Mouse (Mus musculus): ENCODE measurements around the gene Ang5. TPM values are rescaled to one million over a fixed set of nuclear protein-coding genes. Genes with fewer than 3 reads are reported as not detected.

Ang5 gene
- not detected for polyA plus RNA-seq (2017; shearing (Covaris generic))

GRCm38 (mm10) chr14:43956769-43957168 is at the start of gene Ang5:
Ang5 (plus strand) TSS chr14:43957069.

GRCm38 (mm10) chr14:43923459-43923858 is 33.4 kb upstream of the Ang5 start, which contains the start of gene Ear10:
Ear10 (minus strand) TSS chr14:43923559.

GRCm38 (mm10) chr14:43924688-43925403 is 32.0 kb upstream of the Ang5 start, which contains the start of gene Gm8113:
Gm8113 (plus strand) TSS chr14:43925390.

GRCm38 (mm10) chr14:44002169-44002568 is 45.3 kb downstream of the Ang5 start, which contains the start of gene Ang6:
Ang6 (minus strand) TSS chr14:44002269.

Other genes with a start within 250 kb of the Ang5 start
- not detected for gene Gm16506, start 229.6 kb upstream of the Ang5 start, polyA plus RNA-seq (2017; shearing (Covaris generic))
- gene Gm6526, start 209.2 kb upstream of the Ang5 start, polyA plus RNA-seq (2017; shearing (Covaris generic)), result not detected
- gene Gm8180, start 172.3 kb upstream of the Ang5 start, polyA plus RNA-seq (2017; shearing (Covaris generic)), result not detected
- not detected for gene Ear1, start 81.6 kb upstream of the Ang5 start, polyA plus RNA-seq (2017; shearing (Covaris generic))
- gene Ear10, start 33.5 kb upstream of the Ang5 start, polyA plus RNA-seq (2017; shearing (Covaris generic)), result not detected
- gene Gm8113, start 31.7 kb upstream of the Ang5 start, polyA plus RNA-seq (2017; shearing (Covaris generic)), result 0.17 TPM
- gene Ang6, start 45.2 kb downstream of the Ang5 start, polyA plus RNA-seq (2017; shearing (Covaris generic)), result not detected
- gene Ear2, start 145.6 kb downstream of the Ang5 start, polyA plus RNA-seq (2017; shearing (Covaris generic)), result 0.50 TPM
- gene Gm3327, start 166.8 kb downstream of the Ang5 start, polyA plus RNA-seq (2017; shearing (Covaris generic)), result not detected
- not detected for gene Gm8212, start 240.6 kb downstream of the Ang5 start, polyA plus RNA-seq (2017; shearing (Covaris generic))

Measured in CD4-positive, CD25-positive, alpha-beta regulatory T cell (primary cell).